Mouse (Mus musculus) adrenal gland (tissue): Measurements from ENCODE around the gene P2ry6.

Experiments used
- intact Hi-C: fragments of 180-260 bp; cut with DNase I; formaldehyde crosslinking; loops from one replicate; pipeline ENCODE4 v1.15.1; 2025

Gene P2ry6

GRCm38 (mm10) chr7:100919006-100919808 is 55.2 kb downstream of the P2ry6 start:
- intact Hi-C loops = no loop called here

- intact Hi-C loops = no loop called here
Observed at GRCm38 (mm10) chr7:100918176-100918575, 56.3 kb downstream of the P2ry6 start.

- intact Hi-C loops = no loop called here
Observed at GRCm38 (mm10) chr7:100917751-100918150, 56.7 kb downstream of the P2ry6 start.

GRCm38 (mm10) chr7:100916526-100916925 is 57.9 kb downstream of the P2ry6 start:
- intact Hi-C loops = no loop called here

DNA sequence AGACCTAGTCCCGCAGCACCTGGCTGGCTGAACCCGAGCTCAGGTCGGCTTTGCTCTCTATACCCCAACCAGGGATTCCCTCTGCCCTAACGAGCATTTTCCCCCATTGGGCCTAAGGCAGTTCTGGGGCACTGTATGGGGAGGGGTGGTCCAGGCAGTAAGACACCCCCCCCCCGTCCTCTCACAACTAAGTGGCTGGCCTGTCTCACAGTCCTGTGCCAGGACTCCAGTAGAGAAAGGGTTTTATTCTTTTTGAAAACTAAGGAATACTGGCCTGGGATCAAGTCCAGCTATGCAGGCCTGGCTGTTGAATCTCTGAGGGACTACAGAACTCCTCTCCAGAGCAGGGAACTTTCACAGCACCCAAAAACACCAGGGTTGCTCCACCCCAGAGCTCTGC is 59.2 kb downstream of the P2ry6 start:
- intact Hi-C loops = no loop called here

GRCm38 (mm10) chr7:100911791-100912190 is 62.7 kb downstream of the P2ry6 start:
- intact Hi-C loops = no loop called here

DNA sequence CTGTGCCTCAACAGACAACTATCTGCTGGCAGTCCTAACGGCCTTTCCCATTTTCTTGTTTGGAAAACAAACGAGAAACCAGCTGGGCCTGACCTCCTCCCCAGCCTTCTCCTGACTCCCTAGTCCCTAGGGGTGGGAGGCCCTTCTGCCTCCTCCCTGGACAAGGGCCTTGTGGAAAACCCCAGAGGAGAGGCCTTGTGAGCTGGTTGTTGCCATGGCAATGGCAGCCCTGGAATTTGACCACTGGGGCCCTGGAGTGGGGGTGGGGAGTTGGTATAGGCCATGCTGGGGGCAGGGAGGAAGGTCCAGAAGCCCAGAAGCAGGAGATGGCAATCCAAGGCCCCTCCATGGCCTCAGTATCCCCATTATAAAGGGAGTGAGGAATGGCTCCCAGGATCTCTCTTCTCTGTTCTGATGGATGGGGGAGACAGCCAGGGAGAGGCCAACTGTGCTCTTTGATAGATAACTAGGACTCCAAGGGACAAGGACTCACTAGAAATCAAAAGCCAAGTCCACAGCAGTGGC is 63.1 kb downstream of the P2ry6 start:
- intact Hi-C loops = no loop called here

GRCm38 (mm10) chr7:100908567-100908966 is 65.9 kb downstream of the P2ry6 start:
- intact Hi-C loops = loop anchor here (2.0 to 10.0 kb wide), 4 partner anchors 22 to 146 kb away; no protein-coding TSS in a partner anchor

DNA sequence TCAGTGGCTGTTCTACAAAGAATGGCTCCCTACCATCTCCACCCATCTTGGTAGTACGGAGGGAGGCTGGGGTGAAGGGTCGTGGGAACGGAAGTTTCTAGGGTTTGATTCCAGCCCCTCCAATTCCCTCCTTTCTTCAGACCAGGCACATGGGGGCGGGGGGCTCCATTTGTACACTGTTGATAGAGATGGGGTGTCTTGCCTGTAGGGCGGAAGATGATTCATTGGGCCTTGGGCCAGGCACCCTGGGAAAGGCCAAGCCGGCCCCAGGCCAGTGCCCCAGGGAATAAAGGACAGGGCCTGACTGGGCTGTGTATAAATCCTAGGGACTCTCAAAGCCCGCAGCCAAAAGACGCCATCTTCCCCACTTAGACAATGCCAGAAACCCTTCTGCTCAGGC is 66.4 kb downstream of the P2ry6 start:
- intact Hi-C loops = loop anchor here (2.0 to 10.0 kb wide), 4 partner anchors 23 to 147 kb away; no protein-coding TSS in a partner anchor

DNA sequence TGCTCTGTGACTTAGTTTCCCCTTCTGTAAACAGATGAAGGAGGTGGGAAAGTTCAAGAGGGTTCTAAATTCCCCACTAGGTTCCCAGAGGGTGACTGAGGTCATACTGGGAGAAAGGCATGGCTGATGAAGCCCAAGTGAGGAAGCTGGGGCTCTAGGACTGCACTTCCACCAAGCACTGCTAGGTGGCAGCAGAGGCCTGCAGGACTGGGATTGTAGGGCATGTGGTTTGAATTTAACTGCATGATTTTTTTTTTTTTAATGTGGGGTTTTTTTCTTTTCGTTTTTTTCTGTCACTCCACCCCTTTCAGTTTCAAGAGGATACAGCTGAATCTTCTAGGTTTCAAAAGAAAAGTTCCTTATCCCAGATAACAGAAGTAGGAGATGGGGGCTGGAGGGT is 67.2 kb downstream of the P2ry6 start:
- intact Hi-C loops = loop anchor here (5.0 to 10.0 kb wide), 3 partner anchors 35 to 148 kb away; no protein-coding TSS in a partner anchor

GRCm38 (mm10) chr7:100906029-100906789 is 68.2 kb downstream of the P2ry6 start:
- intact Hi-C loops = loop anchor here (5.0 to 10.0 kb wide), 3 partner anchors 36 to 149 kb away; no protein-coding TSS in a partner anchor

DNA sequence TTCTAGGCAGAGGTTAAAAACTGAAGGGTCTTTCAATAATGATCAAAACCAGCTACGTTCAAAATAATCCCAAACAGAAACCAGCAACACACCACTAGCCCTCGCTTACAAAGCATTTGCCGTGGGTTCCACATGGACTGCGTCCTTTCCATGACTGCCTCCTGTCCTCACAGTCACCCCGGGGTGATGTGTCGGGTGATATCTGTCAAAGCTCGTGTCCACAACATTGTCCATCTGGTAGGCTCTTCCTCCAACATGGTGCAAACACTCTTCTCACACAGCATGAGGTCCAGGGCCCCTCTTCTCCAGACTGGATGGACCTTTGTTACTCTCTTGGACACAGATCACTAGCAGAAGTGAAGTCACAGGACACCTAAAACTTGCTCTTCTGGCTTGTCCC is 69.4 kb downstream of the P2ry6 start:
- intact Hi-C loops = loop anchor here (5.0 to 10.0 kb wide), 3 partner anchors 37 to 150 kb away; no protein-coding TSS in a partner anchor

GRCm38 (mm10) chr7:100904612-100905011 is 69.8 kb downstream of the P2ry6 start:
- intact Hi-C loops = loop anchor here (5.0 to 10.0 kb wide), 3 partner anchors 38 to 150 kb away; no protein-coding TSS in a partner anchor

DNA sequence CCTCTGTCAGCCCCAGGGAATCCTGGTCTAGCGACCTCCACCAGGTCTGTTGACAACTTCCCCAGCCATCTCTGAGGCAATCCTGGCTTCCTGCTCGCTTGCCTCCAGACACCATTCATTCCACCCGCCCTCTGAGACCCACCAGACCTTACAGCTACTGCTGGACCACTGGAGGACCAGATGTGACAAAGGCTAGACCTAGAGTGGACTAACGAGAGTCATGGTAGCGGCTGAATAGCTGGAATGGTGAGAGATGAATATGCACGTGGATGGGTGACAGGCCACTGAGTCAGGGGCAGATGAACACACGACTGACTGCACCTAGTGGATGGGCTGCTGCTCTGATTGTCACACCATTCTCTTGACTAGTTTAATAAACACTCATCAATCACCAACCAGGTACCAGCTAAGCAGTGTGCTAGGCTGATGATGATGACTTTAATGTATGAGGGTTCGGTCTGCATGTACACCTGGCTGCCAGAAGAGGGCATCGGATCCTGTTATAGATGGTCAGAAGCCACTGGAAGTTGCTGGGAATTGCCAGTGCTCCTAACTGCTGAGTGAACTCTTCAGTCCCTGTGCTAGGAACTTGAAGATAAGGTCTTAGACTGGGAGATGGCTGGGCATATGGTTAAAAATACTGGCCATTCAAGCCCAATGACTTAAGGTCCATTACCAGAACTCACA is 71.9 kb downstream of the P2ry6 start:
- intact Hi-C loops = loop anchor here (10.0 kb wide), 2 partner anchors 82 to 152 kb away; no protein-coding TSS in a partner anchor

- intact Hi-C loops = no loop called here
Observed at GRCm38 (mm10) chr7:100897828-100898227, 76.6 kb downstream of the P2ry6 start.

DNA sequence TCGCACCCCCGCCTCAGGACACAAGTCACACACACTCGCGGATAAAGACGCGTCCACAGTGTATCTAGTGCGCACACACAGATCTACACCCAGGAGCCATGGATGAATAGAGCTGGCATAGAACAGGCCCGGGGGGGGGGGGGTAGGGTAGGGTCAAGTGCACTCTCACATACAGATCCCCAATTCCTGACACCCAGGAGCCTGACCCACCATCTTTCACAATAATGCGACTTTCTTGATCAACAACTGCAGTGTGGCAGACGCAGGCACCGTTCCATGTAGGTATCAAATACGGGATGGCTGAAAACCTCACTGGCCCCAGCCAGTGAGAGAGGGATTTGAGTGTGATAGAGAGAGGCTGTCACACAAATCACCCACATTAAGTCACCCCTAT is 79.6 kb downstream of the P2ry6 start:
- intact Hi-C loops = no loop called here

GRCm38 (mm10) chr7:100894057-100894832 is 80.2 kb downstream of the P2ry6 start:
- intact Hi-C loops = no loop called here

- intact Hi-C loops = no loop called here
Observed at GRCm38 (mm10) chr7:100893249-100894056, 81.0 kb downstream of the P2ry6 start.
